Mouse (Mus musculus): ENCODE measurements around the gene Mmel1. TPM values are rescaled to one million over a fixed set of nuclear protein-coding genes. Genes with fewer than 3 reads are reported as not detected.

The Mmel1 gene
- polyA plus RNA-seq (2016; fragmentation: Nextera tagmentation; extraction: Ambion mirVana): 0.31 and 0.68 TPM in 2 replicates

GRCm38 (mm10) chr4:154869440-154869839 lies at the start of gene Mmel1:
Gene Mmel1, plus strand, starts transcription at chr4:154869585.
- H3K36me3 ChIP-seq: no peaks in the 10 kb centered on the region

DNA sequence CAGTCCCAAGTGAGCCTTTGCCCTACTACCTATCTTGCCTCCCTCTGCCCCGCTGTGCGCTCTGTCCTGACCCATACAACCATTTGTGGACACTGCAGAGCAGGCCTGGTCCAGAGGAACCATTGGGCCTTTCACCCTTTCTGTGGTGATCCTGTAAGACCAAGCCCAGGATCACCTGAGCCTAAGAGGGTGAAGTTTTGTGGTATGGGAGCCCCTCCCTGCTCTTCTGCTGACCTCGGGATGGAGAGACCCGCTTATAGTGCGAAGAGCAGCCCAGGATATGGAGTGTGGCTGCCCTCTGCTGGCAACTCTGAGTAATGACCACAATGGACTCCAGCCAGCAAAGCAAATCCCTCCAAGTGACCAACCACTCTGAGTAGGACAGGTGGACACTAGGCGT lies 43.7 kb upstream of the Mmel1 start:
- 33% methylated on average over 6 of the region's 6 CpGs for WGBS
- H3K4me3 ChIP-seq: no peak overlapping the region
- peak; percentile 78 for DNase-seq (ENCODE audit: low spot score)
- peak overlapping the region; percentile 62; the same call in 1 of the 2 replicates for H3K27ac ChIP-seq
- no peaks in the 10 kb centered on the region for H3K9me3 ChIP-seq
- no peaks in the 10 kb centered on the region for H3K36me3 ChIP-seq
- peaks cover 16% of the 10 kb centered on the region for H3K27me3 ChIP-seq (ENCODE audit: insufficient read depth, poor library complexity, severe bottlenecking)
- H3K4me1 ChIP-seq (replicated peaks): peaks cover 22% of the 10 kb centered on the region

More at GRCm38 (mm10) chr4:154869440-154869839, at the start of gene Mmel1:
- peaks cover 44% of the 10 kb centered on the region for H3K27me3 ChIP-seq (ENCODE audit: insufficient read depth, poor library complexity, severe bottlenecking)
- no peak within 1 kb of the TSS for H3K4me3 ChIP-seq
- H3K9me3 ChIP-seq: no peaks in the 10 kb centered on the region
- H3K4me1 ChIP-seq (replicated peaks): peaks cover 35% of the 10 kb centered on the region
- no peak for DNase-seq (ENCODE audit: low spot score)
- H3K27ac ChIP-seq: no peak within 1 kb of the TSS
- 86% methylated on average over 7 of the region's 7 CpGs for WGBS

DNA sequence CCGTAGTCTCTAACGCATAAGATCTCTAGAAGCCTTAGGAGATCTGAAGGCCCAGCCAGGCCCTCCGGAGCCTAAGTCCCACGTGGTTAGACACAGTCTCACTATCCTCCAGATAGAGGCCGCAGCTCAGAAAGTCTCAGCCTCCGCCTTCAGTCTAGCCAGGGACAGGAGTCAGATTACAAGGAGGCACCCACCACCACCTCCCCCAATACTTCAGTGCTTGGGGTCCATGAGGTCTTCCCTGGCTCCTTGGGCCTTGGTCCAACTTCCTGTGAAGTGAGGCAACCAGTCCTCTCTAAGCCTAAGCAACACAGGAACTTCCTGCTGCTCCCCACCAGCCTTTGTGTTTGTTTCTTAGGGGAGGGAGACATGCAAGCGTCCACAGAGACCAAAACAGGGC lies 43.2 kb upstream of the Mmel1 start:
- no peak for DNase-seq (ENCODE audit: low spot score)
- Histone ChIP-seq H3K4me1 (replicated peaks) (peaks cover 22% of the 10 kb centered on the region), H3K27ac (peak overlapping the region; percentile 62; the same call in 1 of the 2 replicates), H3K27me3 (ENCODE audit: insufficient read depth, poor library complexity, severe bottlenecking) (peaks cover 16% of the 10 kb centered on the region), H3K9me3 (no peaks in the 10 kb centered on the region), H3K36me3 (no peaks in the 10 kb centered on the region), H3K4me3 (no peak overlapping the region)
- WGBS: 60% methylated on average over 7 of the region's 7 CpGs

- no peaks in the 10 kb centered on the region for H3K9me3 ChIP-seq
- H3K4me3 ChIP-seq: no peak overlapping the region
- no peaks in the 10 kb centered on the region for H3K36me3 ChIP-seq
- H3K27me3 ChIP-seq (ENCODE audit: insufficient read depth, poor library complexity, severe bottlenecking): peaks cover 16% of the 10 kb centered on the region
- peaks cover 22% of the 10 kb centered on the region for H3K4me1 ChIP-seq (replicated peaks)
- WGBS: 90% methylated on average over 7 of the region's 7 CpGs
- no peak for DNase-seq (ENCODE audit: low spot score)
- H3K27ac ChIP-seq: 0 out of 2 replicates have a peak overlapping the region, but pooled peaks have one; percentile 13
These were observed 42.2 kb upstream of the Mmel1 start for GRCm38 (mm10) chr4:154827181-154827580.

DNA sequence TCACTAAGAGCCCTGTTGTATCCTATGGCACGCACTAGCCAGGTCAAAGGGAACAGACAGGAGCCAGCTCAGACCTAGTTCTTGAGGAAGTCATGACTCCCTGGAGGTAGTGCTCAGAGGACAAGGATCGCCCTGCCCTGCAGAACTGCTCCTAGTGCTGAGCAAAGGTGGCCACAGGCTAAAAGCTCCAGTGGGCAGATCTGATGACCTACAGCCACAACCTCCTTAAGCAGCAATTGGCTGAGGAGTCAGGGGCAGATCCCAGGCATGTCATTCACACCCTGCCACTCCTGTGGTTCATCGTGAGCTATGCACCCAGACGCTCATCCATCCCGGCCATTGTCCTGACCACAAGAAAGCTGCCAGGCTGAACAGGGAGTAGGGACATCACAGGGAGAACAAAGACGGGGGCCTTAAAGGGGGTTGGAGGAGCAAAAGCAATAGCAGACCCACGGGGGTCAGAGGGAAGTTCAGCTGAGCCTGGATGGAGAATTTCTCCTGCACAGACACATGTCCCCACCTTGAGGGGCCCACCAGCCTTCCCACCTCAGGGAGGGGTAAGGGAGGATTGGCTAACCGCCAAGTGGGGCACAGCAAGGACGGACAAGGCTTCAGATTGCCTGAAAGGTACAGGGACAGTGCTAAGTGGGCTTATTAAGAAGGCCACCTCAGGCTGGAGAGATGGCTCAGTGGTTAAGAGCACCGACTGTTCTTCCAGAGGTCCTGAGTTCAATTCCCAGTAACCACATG lies 41.3 kb upstream of the Mmel1 start:
- H3K4me1 ChIP-seq (replicated peaks): peaks cover 22% of the 10 kb centered on the region
- H3K27me3 ChIP-seq (ENCODE audit: insufficient read depth, poor library complexity, severe bottlenecking): peaks cover 16% of the 10 kb centered on the region
- 51% methylated on average over 10 of the region's 10 CpGs for WGBS
- H3K27ac ChIP-seq: peak overlapping the region; percentile 13; the same call in 1 of the 2 replicates
- no peak for DNase-seq (ENCODE audit: low spot score)
- H3K4me3 ChIP-seq: no peak overlapping the region
- no peaks in the 10 kb centered on the region for H3K36me3 ChIP-seq
- H3K9me3 ChIP-seq: no peaks in the 10 kb centered on the region

GRCm38 (mm10) chr4:154831915-154832573 lies 37.3 kb upstream of the Mmel1 start:
- 63% methylated on average over 9 of the region's 9 CpGs for WGBS
- no peak for DNase-seq (ENCODE audit: low spot score)
- Histone ChIP-seq H3K27ac (no peak overlapping the region), H3K27me3 (ENCODE audit: insufficient read depth, poor library complexity, severe bottlenecking) (no peaks in the 10 kb centered on the region; the same call in none of the 2 replicates), H3K36me3 (no peaks in the 10 kb centered on the region), H3K9me3 (no peaks in the 10 kb centered on the region), H3K4me1 (replicated peaks) (peaks cover 12% of the 10 kb centered on the region), H3K4me3 (no peak overlapping the region)

DNA sequence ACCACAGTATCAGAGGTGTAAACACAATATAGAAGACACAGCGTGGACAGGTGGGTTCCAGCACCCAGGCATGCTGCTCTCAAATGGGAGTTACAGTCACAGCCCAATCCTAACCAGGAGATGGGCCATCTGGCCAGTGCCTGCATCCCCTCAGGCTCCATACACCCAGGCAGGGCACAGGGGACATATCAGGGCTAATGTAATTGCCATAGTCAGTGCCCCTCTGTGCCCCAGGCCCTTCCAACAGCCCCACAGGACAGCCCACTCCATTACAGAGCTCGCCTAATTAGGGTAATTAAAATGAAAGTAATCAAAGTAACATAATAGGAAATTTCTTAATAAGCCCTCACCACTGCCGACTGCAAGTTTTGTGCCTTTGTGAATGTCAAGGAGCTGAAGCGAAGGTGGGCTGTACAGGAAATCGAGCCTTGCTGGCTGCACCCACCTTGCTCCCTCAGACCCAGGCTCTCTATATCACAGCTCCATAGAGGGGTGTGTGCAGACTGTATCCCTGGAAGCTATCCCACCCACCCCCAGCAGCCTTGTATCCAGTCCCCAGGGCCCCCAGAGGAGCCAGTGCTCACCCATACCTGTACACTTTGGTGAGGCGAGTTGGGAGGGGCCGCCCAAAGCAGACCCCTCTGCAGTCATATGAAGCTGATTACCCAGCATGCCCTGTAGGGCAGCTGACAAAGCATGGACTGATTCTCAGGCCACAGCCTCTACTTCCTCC lies 33.0 kb upstream of the Mmel1 start:
- Histone ChIP-seq H3K27ac (no peak overlapping the region), H3K27me3 (ENCODE audit: insufficient read depth, poor library complexity, severe bottlenecking) (peaks cover 14% of the 10 kb centered on the region), H3K36me3 (no peaks in the 10 kb centered on the region), H3K4me1 (replicated peaks) (peaks cover 18% of the 10 kb centered on the region), H3K4me3 (no peak overlapping the region), H3K9me3 (no peaks in the 10 kb centered on the region)
- DNase-seq (ENCODE audit: low spot score): no peak
- WGBS: 78% methylated on average over 7 of the region's 7 CpGs

DNA sequence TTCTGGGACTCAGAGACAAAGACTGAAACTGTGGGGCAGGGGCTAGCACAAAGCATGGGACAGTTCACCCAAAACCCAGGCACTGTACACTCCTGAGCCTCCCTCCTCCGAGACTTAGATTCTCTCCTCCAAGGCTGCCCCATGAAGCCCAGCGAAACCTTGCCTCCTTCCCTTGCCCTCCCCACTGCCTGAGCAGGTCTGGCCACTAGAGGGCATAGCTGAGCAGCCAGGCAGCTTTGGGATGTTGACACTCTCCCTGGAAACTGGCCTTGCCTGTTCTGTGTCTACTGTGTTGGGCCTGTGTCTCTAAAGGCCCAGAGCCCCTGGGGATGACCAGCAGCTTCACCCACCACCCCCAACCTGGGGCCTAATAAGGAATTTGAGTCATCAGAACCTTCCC lies 32.2 kb upstream of the Mmel1 start, which contains the start of gene Ttc34:
Gene Ttc34 (plus strand): TSS at position 290 of the 400 bp plus-strand sequence.
- no peak within 1 kb of the TSS for H3K4me3 ChIP-seq
- peaks cover 18% of the 10 kb centered on the region for H3K4me1 ChIP-seq (replicated peaks)
- peaks cover 14% of the 10 kb centered on the region for H3K27me3 ChIP-seq (ENCODE audit: insufficient read depth, poor library complexity, severe bottlenecking)
- no peak within 1 kb of the TSS for H3K27ac ChIP-seq
- DNase-seq (ENCODE audit: low spot score): peak; percentile 60
- whole genome bisulfite sequencing: 51% methylated on average over 2 of the region's 2 CpGs
- H3K9me3 ChIP-seq: no peaks in the 10 kb centered on the region
- no peaks in the 10 kb centered on the region for H3K36me3 ChIP-seq

GRCm38 (mm10) chr4:154838741-154839140 lies 30.6 kb upstream of the Mmel1 start:
- peaks cover 14% of the 10 kb centered on the region for H3K27me3 ChIP-seq (ENCODE audit: insufficient read depth, poor library complexity, severe bottlenecking)

DNA sequence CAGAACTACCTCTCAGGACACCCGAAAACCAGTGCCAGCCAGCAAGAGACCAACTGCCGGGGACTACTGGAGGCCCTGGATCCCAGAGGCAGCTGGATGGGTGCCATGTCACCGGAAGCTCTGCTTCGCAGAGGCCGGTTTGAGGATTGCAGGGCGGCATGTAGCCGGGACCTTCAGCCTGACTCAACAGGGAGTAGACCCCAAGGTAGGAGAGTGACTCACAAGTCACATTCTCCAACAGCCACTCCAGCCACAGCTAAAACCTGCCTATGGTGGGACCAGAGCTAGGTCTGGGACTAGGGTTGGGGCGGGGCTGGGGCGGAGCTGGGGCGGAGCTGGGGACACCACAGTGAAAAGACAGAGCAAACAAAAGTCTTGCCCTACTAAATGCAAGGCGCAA lies 30.0 kb upstream of the Mmel1 start:
- WGBS: 53% methylated on average over 11 of the region's 11 CpGs
- H3K36me3 ChIP-seq: no peaks in the 10 kb centered on the region
- peaks cover 14% of the 10 kb centered on the region for H3K27me3 ChIP-seq (ENCODE audit: insufficient read depth, poor library complexity, severe bottlenecking)
- H3K4me1 ChIP-seq (replicated peaks): peaks cover 18% of the 10 kb centered on the region
- DNase-seq (ENCODE audit: low spot score): no peak
- H3K4me3 ChIP-seq: no peak overlapping the region
- peak overlapping the region; percentile 1; the same call in 1 of the 2 replicates for H3K27ac ChIP-seq
- no peaks in the 10 kb centered on the region for H3K9me3 ChIP-seq

More at GRCm38 (mm10) chr4:154838741-154839140, 30.6 kb upstream of the Mmel1 start:
- peaks cover 18% of the 10 kb centered on the region for H3K4me1 ChIP-seq (replicated peaks)
- H3K4me3 ChIP-seq: no peak overlapping the region
- H3K36me3 ChIP-seq: no peaks in the 10 kb centered on the region
- H3K27ac ChIP-seq: no peak overlapping the region
- H3K9me3 ChIP-seq: no peaks in the 10 kb centered on the region
- 88% methylated on average over 13 of the region's 13 CpGs for WGBS
- DNase-seq (ENCODE audit: low spot score): no peak

DNA sequence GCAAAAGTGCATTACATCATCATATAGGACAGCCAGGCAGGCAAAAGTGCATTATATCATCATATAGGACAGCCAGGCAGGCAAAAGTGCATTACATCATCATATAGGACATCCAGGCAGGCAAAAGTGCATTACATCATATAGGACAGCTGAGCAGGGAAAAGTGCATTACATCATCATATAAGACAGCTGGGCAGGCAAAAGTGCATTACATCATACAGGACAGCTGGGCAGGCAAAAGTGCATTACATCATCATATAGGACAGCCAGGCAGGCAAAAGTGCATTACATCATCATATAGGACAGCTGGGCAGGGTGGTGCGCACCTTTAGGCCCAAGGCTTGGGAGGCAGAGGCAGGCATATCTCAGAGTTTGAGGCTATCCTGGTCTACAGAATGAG lies 16.7 kb upstream of the Mmel1 start:
- no peak overlapping the region for H3K27ac ChIP-seq
- peaks cover 39% of the 10 kb centered on the region for H3K27me3 ChIP-seq (ENCODE audit: insufficient read depth, poor library complexity, severe bottlenecking)
- H3K36me3 ChIP-seq: no peaks in the 10 kb centered on the region
- H3K4me3 ChIP-seq: no peak overlapping the region
- 100% methylated on average over 1 of the region's 1 CpGs for WGBS
- H3K4me1 ChIP-seq (replicated peaks): peaks cover 16% of the 10 kb centered on the region
- H3K9me3 ChIP-seq: no peaks in the 10 kb centered on the region
- no peak for DNase-seq (ENCODE audit: low spot score)

GRCm38 (mm10) chr4:154853881-154854280 lies 15.5 kb upstream of the Mmel1 start:
- Histone ChIP-seq H3K9me3 (no peaks in the 10 kb centered on the region), H3K4me1 (replicated peaks) (peaks cover 16% of the 10 kb centered on the region), H3K27ac (no peak overlapping the region), H3K27me3 (ENCODE audit: insufficient read depth, poor library complexity, severe bottlenecking) (peaks cover 51% of the 10 kb centered on the region), H3K4me3 (no peak overlapping the region), H3K36me3 (no peaks in the 10 kb centered on the region)
- DNase-seq (ENCODE audit: low spot score): no peak
- 85% methylated on average over 4 of the region's 4 CpGs for WGBS

Measured in hindbrain, embryonic 10.5 days (tissue).